Mouse (Mus musculus) C2C12 (cell line): ENCODE data around the gene Raf1. TPM values are rescaled to one million over a fixed set of nuclear protein-coding genes. Genes with fewer than 3 reads are reported as not detected.

Source experiments
- H3K27me3 ChIP-seq: one replicate; pipeline ENCODE4 v1.6.1; 2011; ENCODE audit not compliant: control insufficient read depth, insufficient read depth, insufficient read length
- H3K36me3 ChIP-seq: one replicate; pipeline ENCODE4 v1.6.1; 2011; ENCODE audit not compliant: control insufficient read depth, insufficient read depth
- H3K4me3 ChIP-seq: one replicate; pipeline ENCODE4 v1.5.1; 2011; ENCODE audit warnings: mild to moderate bottlenecking, control low read depth; ENCODE audit not compliant: poor library complexity, insufficient read depth, severe bottlenecking
- H3K79me2 ChIP-seq: one replicate; pipeline ENCODE4 v1.6.1; 2011; ENCODE audit not compliant: control insufficient read depth, insufficient read depth
- H3K79me3 ChIP-seq: one replicate; pipeline ENCODE4 v1.6.1; 2011; ENCODE audit warnings: low read depth, control low read depth
- H3ac ChIP-seq: one replicate; pipeline ENCODE3; 2011; ENCODE audit warnings: low read depth; ENCODE audit not compliant: control insufficient read depth, insufficient read length
- CEBPB ChIP-seq: IDR thresholded peaks from one replicate; pipeline ENCODE4 v1.6.1; 2011; ENCODE audit warnings: low read depth, mild to moderate bottlenecking, control low read depth, moderate library complexity
- CTCF ChIP-seq: IDR thresholded peaks from one replicate; pipeline ENCODE4 v1.5.1; 2011; ENCODE audit not compliant: control insufficient read depth, insufficient read depth, insufficient read length
- FOSL1 ChIP-seq: IDR thresholded peaks from one replicate; pipeline ENCODE4 v1.8.0; 2011; ENCODE audit warnings: mild to moderate bottlenecking, low read length; ENCODE audit not compliant: poor library complexity, insufficient read depth, severe bottlenecking
- MAX ChIP-seq: IDR thresholded peaks from one replicate; pipeline ENCODE4 v1.6.1; 2011; ENCODE audit warnings: mild to moderate bottlenecking, control low read depth
- MYOD1 ChIP-seq: IDR thresholded peaks from one replicate; pipeline ENCODE4 v1.6.1; 2011; ENCODE audit warnings: low read depth; ENCODE audit not compliant: control insufficient read depth, insufficient read length
- MYOG ChIP-seq: IDR thresholded peaks from one replicate; pipeline ENCODE4 v1.6.1; 2011; ENCODE audit not compliant: control insufficient read depth, insufficient read length; ENCODE audit errors: extremely low read depth
- USF1 ChIP-seq: IDR thresholded peaks from one replicate; pipeline ENCODE4 v1.6.1; 2011; ENCODE audit warnings: low read depth, mild to moderate bottlenecking, control low read depth, moderate library complexity
- polyA plus RNA-seq: library from polyadenylated mRNA; unstranded; fragments of >200 nt; fragmentation: generic; extraction: Trizol; gene quantifications from one replicate; pipeline ENCODE4 v1.2.1, GENCODE M21; 2012; ENCODE audit warnings: missing spikeins

Raf1 gene
- polyA plus RNA-seq, 1 experiment, result 61.8 TPM

- H3K79me3 ChIP-seq, result no peaks in the 10 kb centered on the region
- H3K4me3 ChIP-seq, result no peak overlapping the region
- no peak overlapping the region for H3ac ChIP-seq
- H3K36me3 ChIP-seq, result peaks cover 23% of the 10 kb centered on the region
- TF ChIP-seq USF1 (no peak), MYOD1 (no peak), MYOG (no peak), FOSL1 (no peak), CTCF (no peak), MAX (no peak), CEBPB (no peak)
- H3K27me3 ChIP-seq, result no peaks in the 10 kb centered on the region
- H3K79me2 ChIP-seq, result no peaks in the 10 kb centered on the region
Measured at GRCm38 (mm10) chr6:115577941-115578340, 98.5 kb downstream of the Raf1 start.

GRCm38 (mm10) chr6:115577407-115577806, 99.0 kb downstream of the Raf1 start:
- Histone ChIP-seq H3K79me2 (no peaks in the 10 kb centered on the region), H3K79me3 (no peaks in the 10 kb centered on the region), H3K36me3 (peaks cover 23% of the 10 kb centered on the region), H3K27me3 (no peaks in the 10 kb centered on the region), H3ac (no peak overlapping the region), H3K4me3 (no peak overlapping the region)
- TF ChIP-seq USF1 (no peak), MYOD1 (no peak), FOSL1 (no peak), MAX (no peak), CTCF (no peak), CEBPB (no peak), MYOG (no peak)

- H3K27me3 ChIP-seq, result no peaks in the 10 kb centered on the region
- TF ChIP-seq FOSL1 (no peak), MYOG (no peak), MAX (no peak), MYOD1 (no peak), USF1 (no peak), CEBPB (no peak), CTCF (no peak)
- no peak overlapping the region for H3K4me3 ChIP-seq
- H3ac ChIP-seq, result no peak overlapping the region
- peaks cover 27% of the 10 kb centered on the region for H3K36me3 ChIP-seq
- H3K79me2 ChIP-seq, result no peaks in the 10 kb centered on the region
- H3K79me3 ChIP-seq, result no peaks in the 10 kb centered on the region
Measured at GRCm38 (mm10) chr6:115574171-115574570, 102.3 kb downstream of the Raf1 start.

Other genes starting within 250 kb of the Raf1 start
- gene Tsen2, start 132.0 kb downstream of the Raf1 start, polyA plus RNA-seq, result 16.8 TPM
- 0.01 TPM for gene Mkrn2os, start 84.1 kb downstream of the Raf1 start, polyA plus RNA-seq
- gene Mkrn2, start 74.7 kb downstream of the Raf1 start, polyA plus RNA-seq, result 14.8 TPM
- gene Tmem40, start 85.8 kb upstream of the Raf1 start, polyA plus RNA-seq, result not detected
- gene Cand2, start 97.9 kb upstream of the Raf1 start, polyA plus RNA-seq, result 8.2 TPM
- 5,589 TPM for gene Rpl32, start 132.1 kb upstream of the Raf1 start, polyA plus RNA-seq
- gene Efcab12, start 161.8 kb upstream of the Raf1 start, polyA plus RNA-seq, result not detected
- 1.4 TPM for gene Mbd4, start 176.7 kb upstream of the Raf1 start, polyA plus RNA-seq
- 13.4 TPM for gene Ift122, start 176.8 kb upstream of the Raf1 start, polyA plus RNA-seq